Mouse (Mus musculus) adrenal gland, adult 2 months (tissue): ENCODE results near the gene Nrip1. TPM values are rescaled to one million over a fixed set of nuclear protein-coding genes. Genes with fewer than 3 reads are reported as not detected.

Experiments
- DNase-seq: peaks from one replicate; pipeline ENCODE4 v3.0.0; 2021
- polyA plus RNA-seq: library from polyadenylated mRNA; depleted of rRNA; stranded (reverse); fragments of >200 nt; gene quantifications from 2 replicates; pipeline ENCODE4 v1.2.3, GENCODE M21; 2012
- total RNA-seq, 2 experiments: library from RNA; stranded (reverse); gene quantifications; 2 replicates each; pipeline ENCODE4 v1.2.3; 2021

The Nrip1 gene
- total and polyA plus RNA-seq, 3 experiments, result 7.7 to 95.3 (median 80.3) TPM

- DNase-seq, result no peak
Observed at GRCm38 (mm10) chr16:76315642-76316041, 58.0 kb downstream of the Nrip1 start.

- no peak for DNase-seq
Observed at GRCm38 (mm10) chr16:76314013-76314950, 59.3 kb downstream of the Nrip1 start.

- DNase-seq, result no peak
Observed at GRCm38 (mm10) chr16:76312887-76313420, 60.7 kb downstream of the Nrip1 start.

- no peak for DNase-seq
Observed at GRCm38 (mm10) chr16:76310791-76311190, 62.8 kb downstream of the Nrip1 start.

- no peak for DNase-seq
Observed at GRCm38 (mm10) chr16:76310286-76310685, 63.3 kb downstream of the Nrip1 start.

- no peak for DNase-seq
Observed at GRCm38 (mm10) chr16:76309280-76309679, 64.3 kb downstream of the Nrip1 start.

GRCm38 (mm10) chr16:76307039-76307438, 66.6 kb downstream of the Nrip1 start:
- no peak for DNase-seq

- no peak for DNase-seq
Observed at GRCm38 (mm10) chr16:76306446-76306845, 67.2 kb downstream of the Nrip1 start.

- DNase-seq, result no peak
Observed at GRCm38 (mm10) chr16:76303436-76303835, 70.2 kb downstream of the Nrip1 start.

GRCm38 (mm10) chr16:76301728-76302050, 71.9 kb downstream of the Nrip1 start:
- DNase-seq, result no peak

GRCm38 (mm10) chr16:76301037-76301727, 72.4 kb downstream of the Nrip1 start:
- DNase-seq, result no peak

GRCm38 (mm10) chr16:76300452-76300851, 73.2 kb downstream of the Nrip1 start:
- no peak for DNase-seq

GRCm38 (mm10) chr16:76299511-76299910, 74.1 kb downstream of the Nrip1 start:
- peak; percentile 78 for DNase-seq

- peak; percentile 59 for DNase-seq
Observed at GRCm38 (mm10) chr16:76295322-76295721, 78.3 kb downstream of the Nrip1 start.

GRCm38 (mm10) chr16:76294550-76294949, 79.1 kb downstream of the Nrip1 start:
- no peak for DNase-seq

- peak; percentile 89 for DNase-seq
Observed at GRCm38 (mm10) chr16:76293765-76294463, 79.7 kb downstream of the Nrip1 start.

- DNase-seq, result no peak
Observed at GRCm38 (mm10) chr16:76293176-76293575, 80.5 kb downstream of the Nrip1 start.

- DNase-seq, result no peak
Observed at GRCm38 (mm10) chr16:76292656-76293055, 81.0 kb downstream of the Nrip1 start.

- no peak for DNase-seq
Observed at GRCm38 (mm10) chr16:76291366-76291765, 82.3 kb downstream of the Nrip1 start.

GRCm38 (mm10) chr16:76289495-76289894, 84.1 kb downstream of the Nrip1 start:
- DNase-seq, result no peak

- no peak for DNase-seq
Observed at GRCm38 (mm10) chr16:76283796-76284195, 89.8 kb downstream of the Nrip1 start.

GRCm38 (mm10) chr16:76281850-76282249, 91.8 kb downstream of the Nrip1 start:
- no peak for DNase-seq
